Mouse (Mus musculus) Muller cell, postnatal 12 days (primary cell): Measurements from ENCODE around the gene Cd300lg.

Experiments used
- DNase-seq: peaks from one replicate; pipeline ENCODE4 v3.0.0-alpha.2; 2015; ENCODE audit errors: inconsistent ontology term

Gene Cd300lg

DNA sequence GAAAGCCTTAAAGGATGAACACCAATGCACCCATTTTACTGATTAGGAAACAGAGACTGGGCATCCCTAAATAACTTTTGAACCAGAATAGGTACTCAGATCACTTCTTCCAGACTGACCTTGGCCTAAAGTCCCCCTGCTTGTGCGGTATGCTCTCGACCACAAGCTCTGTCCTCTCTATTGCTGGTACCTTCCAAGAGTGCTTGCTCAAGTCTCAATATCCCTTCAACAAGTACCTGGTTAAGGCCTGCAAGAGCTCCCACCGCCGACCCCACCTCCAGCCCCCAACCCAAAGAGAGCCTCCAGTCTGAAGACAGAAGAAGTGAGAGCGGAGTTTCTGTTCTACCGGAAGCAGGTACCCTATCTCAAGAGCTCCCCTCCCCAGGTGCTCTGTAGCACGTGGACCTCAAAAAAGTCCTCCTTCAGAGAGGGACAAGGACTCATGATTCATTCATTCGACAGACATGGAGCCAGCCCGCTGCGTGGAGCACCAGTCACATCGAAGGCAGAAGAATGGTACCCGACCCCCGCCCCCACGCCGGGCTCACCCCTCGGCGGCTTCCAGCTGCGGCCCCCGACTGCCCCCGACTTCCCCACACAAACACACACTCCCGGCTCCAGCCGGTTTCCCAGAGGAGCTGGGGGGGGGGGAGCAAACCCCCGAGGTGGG lies 15.2 kb upstream of the Cd300lg start:
- no peak for DNase-seq

DNA sequence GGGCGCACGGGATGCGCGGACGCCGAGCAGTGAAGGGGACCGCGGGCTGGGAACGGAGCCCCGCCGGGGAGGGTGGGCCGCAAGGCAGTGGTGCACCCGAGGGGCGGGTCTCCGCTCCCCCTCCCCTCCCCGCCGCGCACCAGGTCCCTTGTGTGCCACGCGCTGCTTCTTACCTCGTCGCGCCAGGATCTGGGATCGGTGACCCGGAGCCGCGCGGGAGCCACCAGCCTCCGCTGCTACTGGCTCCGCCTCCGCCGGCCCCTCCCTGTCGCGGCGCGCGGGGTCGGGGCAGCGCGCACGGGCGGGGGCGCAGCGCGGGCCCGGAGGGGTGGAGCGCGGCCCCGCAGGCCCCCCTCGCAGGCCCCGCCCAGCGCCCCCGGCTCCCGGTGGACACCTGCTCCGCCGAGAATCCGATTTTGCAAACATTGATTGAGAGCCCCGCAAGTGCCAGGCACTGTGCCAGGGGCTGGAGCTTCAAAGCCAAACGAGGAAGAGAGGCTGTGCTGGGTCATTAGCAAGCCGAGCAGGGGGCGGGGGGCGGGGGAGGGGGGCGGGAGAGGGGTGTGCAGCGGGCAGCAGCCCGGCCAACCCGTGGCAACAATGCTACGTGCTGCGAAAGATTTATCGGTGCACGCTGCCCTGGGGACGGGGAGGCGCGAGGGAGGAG lies 14.5 kb upstream of the Cd300lg start:
- DNase-seq = peak; percentile 76

- peak; percentile 14 for DNase-seq
Observed at GRCm38 (mm10) chr11:102027361-102028017, 13.8 kb upstream of the Cd300lg start.

DNA sequence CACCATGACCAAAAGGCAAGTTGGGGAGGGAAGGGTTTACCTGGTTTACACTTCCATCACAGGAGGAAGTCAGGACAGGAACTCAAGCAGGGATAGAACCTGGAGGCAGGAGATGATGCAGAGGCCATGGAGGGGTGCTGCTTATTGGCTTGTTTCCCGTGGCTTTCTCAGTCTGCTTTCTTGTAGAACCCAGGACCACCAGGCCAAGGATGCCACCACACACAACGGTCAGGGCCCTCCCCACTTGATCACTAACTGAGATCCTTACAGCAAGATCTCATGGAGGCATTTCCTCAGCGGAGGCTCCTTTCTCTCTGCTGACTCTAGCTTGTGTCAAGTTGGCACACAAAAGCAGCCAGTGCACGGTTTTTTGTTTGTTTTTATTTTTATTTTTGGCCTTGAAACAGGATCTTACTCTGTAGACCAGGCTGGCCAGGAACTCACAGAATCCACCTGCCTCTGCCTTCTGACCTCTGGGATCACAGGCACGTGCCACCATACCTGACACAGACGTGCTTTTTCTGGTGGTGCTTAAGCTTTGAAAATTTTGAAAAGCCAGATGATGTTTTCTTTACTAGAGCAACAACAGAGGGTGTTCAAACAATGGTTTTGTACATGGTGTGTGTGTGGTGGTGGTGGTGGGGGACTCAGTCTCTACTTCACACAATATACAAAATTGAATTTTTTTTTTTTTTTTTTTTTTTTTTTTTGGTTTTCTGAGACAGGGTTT lies 13.1 kb upstream of the Cd300lg start, which contains the start of gene Mpp3:
Gene Mpp3 (minus strand): TSS at position 375 of the 730 bp plus-strand sequence.
- no peak for DNase-seq

DNA sequence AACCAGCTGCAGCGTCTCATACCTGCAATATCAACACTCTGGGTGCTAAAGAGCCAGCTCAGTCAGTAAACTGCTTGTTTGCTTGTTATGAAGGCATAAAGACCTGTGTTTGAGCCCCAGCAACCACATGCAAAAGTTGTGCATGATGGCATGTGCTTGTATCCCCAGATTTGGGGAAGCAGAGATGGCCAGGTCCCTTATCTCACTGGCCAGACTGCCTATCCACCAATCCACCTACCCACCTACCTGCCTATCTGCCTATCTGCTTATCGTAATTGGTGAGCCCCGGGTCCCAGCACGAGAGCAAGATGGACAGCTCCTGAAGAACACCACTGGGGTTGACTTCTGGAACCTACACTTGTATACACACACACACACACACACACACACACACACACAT lies 12.0 kb upstream of the Cd300lg start:
- no peak for DNase-seq

- no peak for DNase-seq
Observed at GRCm38 (mm10) chr11:102029966-102030365, 11.3 kb upstream of the Cd300lg start.

GRCm38 (mm10) chr11:102031149-102031548 lies 10.2 kb upstream of the Cd300lg start:
- DNase-seq = no peak

GRCm38 (mm10) chr11:102033055-102033591 lies 8.2 kb upstream of the Cd300lg start:
- DNase-seq = no peak

DNA sequence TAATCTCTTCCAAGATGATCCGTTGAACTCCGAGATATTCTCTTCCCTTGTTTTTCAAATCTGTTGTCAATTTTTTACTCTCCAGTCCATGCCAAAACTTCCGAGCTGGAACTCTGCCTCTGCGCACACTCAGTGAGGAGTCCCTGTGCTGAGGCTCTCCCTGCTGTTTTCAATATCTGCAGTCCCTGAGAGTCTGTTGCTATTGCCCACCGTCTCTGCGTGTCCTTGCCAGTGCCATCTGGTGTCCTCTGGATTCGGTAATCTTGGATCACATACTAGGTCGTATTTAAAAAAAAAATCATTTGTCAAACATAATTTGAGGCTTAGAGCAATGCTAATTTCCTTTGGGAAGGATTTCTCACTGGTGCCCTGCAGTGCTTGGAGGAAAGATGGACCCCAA lies 6.4 kb upstream of the Cd300lg start:
- no peak for DNase-seq

DNA sequence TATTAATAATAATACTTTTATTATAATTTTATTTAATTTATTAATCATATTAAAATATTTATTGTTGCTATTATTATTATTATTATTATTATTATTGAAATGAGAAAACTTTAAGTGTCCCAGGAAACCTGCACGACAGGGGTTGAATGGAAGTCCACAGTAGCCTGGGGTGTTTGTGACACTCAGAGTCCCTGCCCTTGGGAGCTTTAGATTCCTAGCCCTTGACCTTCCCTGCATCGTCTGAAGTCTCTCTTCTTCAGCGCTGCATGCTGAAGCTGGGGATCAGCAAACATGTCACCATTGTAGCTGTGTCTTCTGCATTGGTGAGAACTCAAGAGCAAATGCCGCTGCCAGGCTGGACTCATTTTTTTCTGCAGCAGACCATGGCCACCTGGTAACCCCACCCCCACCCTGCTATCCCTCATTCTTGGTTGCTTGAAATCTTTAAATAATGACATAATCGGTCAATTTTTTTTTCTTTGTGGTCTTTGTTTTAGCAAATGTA lies 5.8 kb upstream of the Cd300lg start:
- DNase-seq = no peak

GRCm38 (mm10) chr11:102036336-102036735 lies 5.0 kb upstream of the Cd300lg start:
- no peak for DNase-seq

DNA sequence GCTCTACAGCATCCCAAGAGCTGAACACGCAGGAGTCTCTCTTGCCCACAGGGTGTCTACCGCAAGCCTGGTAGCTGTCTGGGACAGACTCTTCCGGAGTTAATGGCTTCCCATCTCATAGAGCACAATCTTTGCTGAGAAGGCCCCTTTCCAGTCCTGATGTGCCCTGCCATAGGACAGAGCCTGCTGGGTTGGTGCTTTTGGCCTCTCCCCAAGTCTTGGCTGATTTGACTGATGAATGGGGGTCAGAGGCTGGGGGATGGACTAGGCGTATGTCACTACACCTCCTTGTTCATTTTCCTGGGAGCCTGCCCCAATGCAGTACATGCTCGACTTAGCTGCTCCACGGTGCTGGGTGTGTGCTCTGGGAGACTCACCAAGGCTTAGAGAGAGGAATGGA lies 3.5 kb upstream of the Cd300lg start:
- no peak for DNase-seq

- DNase-seq = no peak
Observed at GRCm38 (mm10) chr11:102039487-102040137, 1.7 kb upstream of the Cd300lg start.

- peak; percentile 92 for DNase-seq
Observed at GRCm38 (mm10) chr11:102040138-102040524, 1.2 kb upstream of the Cd300lg start.

DNA sequence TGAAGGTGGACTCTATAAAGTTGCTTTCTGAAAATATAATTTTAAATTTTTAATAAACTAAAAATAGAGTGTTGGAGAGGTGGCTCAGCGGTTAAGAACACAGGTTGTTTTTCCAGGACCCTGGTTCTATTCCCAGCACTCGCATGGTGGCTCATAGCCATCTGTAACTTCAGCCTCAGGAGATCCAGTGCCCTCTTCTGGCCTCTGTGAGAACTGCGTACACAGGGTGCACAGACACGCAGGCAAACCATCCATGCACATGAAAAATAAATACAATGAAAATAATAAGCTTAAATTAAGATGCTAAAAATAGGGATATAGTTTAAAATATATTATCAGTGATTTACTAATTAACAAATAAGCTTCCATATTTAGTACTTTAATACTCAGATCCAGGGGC lies 663 bp upstream of the Cd300lg start:
- DNase-seq = no peak

- DNase-seq = no peak
Observed at GRCm38 (mm10) chr11:102042971-102043370, 1.7 kb downstream of the Cd300lg start.

DNA sequence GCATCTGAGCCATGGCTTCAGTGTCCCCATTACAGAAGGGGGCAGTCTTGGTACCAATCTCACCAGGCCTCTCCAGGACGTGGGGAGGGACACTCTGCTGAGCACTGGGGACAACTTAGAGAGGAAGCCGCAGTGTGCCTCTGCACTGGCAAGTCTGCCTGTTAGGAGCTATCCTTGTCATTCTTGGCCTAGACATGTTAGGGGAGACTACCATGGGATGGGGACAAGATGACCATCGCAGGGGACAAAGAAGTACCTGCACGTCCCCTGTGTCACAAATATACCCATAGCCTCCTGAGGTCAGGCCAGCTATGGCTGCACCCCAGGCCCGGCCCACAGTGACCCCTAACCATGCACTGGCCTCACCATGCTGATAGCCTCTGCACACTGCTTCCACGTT lies 2.1 kb downstream of the Cd300lg start:
- no peak for DNase-seq

DNA sequence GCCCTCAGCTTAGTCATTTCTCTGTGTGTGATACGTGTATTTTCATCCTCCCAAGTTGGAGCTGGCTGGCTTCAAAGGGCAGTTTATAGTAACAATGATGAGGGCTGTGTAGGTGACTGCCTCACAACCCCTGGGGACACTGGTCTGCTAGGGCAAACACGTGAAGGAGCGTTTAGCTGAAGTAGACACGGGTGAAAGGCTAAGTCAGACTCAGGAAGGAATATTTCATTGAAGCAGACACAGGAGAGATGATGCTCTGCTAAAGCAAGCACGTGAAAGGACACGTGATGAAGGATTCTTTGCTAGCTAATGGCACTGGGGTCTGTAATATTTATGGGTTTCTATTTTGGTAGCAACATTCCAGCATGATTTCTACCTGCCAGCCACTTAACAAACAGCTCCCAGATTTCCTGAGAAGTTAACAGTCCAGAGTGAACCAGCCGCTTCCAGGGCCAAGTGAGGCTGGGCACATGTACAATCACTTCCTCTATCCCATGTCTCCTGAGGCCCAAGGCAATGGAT lies 3.4 kb downstream of the Cd300lg start:
- DNase-seq = no peak

GRCm38 (mm10) chr11:102046607-102047006 lies 5.3 kb downstream of the Cd300lg start:
- no peak for DNase-seq

DNA sequence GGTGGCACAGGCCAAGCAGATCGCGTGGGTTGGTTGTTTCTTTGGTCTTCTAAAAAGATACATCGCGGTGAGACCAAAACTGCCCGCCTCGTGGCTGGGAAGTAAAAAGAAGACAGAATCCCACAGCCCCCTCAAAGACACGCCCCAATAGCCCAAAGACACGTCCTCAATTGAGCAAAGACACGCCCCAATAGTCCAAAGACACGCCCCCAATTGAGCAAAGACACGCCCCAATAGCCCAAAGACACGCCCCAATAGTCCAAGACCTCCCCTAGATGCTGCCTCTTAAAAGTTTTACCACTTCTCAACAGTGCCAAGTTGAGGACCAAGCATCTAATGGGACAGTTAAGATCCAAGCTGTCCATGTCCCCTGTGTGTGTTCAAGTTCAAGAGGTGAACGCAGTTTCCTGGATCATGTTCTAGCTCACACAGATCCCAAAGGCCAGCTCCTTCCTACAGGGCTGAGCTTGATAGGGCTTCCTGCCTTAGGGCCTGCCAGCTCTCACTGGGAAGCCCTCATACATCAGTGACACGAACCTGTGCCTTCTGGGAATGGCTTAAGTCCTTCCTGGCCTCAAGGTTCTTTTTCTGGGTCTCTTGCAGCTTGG lies 8.7 kb downstream of the Cd300lg start:
- DNase-seq = no peak

DNA sequence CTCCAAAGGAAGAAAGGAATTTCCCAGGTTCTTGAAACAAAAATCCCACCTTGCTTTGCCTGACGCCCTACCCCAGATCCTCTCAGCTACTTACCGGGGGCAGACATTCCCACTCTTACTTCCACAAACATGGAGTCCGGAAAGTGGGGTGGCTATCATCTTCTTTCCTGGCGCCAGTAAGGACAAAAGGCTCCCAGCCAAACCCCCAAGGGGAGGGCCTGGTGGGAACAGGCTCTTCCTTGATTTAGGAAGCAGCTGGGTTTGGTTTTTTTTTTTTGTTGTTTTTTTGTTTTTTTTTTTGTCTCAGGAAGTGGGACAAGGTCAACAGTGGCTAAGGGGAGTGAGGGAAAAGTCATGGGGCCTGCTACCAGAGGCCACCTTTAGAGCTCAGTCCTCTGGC lies 10.2 kb downstream of the Cd300lg start:
- no peak for DNase-seq
